15 mouse cellular contexts compared by ENCODE assay signal in genomic region chr1:137806742-137807141, GRCm38 (mm10).
DNase-seq lines count a peak whose midpoint lies in the region; ATAC-seq and TF ChIP-seq lines count a peak whose summit lies in the region.
"Had no signal": no experiment of that assay in that cellular context is flagged by ENCODE, and none has a peak within 500 bp of the region (broad histone marks: within the 10 kb centered on the region; RNA-seq: fewer than 3 reads in every experiment).

No protein-coding gene starts in this region.

- no peaks in the 10 kb centered on the region for H3K9me3 ChIP-seq in CH12.LX (replicated peaks; ENCODE audit: low read length)
- H3K9me3 ChIP-seq: limb, embryonic 12.5 days had no signal

- no peak for TF ChIP-seq RAD21 in CH12.LX (IDR thresholded peaks at IDR 0.05; ENCODE audit: low read depth, low read length)

- peak; percentile 36; the same call in 1 of the 2 replicates for TF ChIP-seq EP300 in CH12.LX (IDR thresholded peaks at IDR 0.05; ENCODE audit: low read length)

- H3K4me2 ChIP-seq in CH12.LX (ENCODE audit: insufficient read depth, low read depth, poor library complexity, severe bottlenecking), result peak overlapping the region; percentile 47; the same call in 1 of the 2 replicates
- H3K4me2 ChIP-seq: heart, embryonic 11.5 days; hindbrain, embryonic 14.5 days; limb, embryonic 12.5 days had no signal

- dilution Hi-C loops in CH12.LX (cut with MboI; ENCODE audit: extremely low pct_ligation_motif_present, extremely low pct_unique_long_range_greater_than_20kb, low sequenced_read_pairs), result no loop called here

- peak overlapping the region in 1 of 3 experiments; percentile 35 for H3K4me3 ChIP-seq in CH12.LX (replicated peaks in 1 of 3; ENCODE audit: low read depth in 2 of 3, low read length in 2 of 3, poor library complexity in 1 of 3)
- H3K4me3 ChIP-seq: limb, embryonic 12.5 days had no signal

- no peak for TF ChIP-seq POLR2A in CH12.LX (IDR thresholded peaks at IDR 0.05; ENCODE audit: low read depth, low read length)

- peak; percentile 44 for DNase-seq in CH12.LX (ENCODE audit: extremely low read depth)
- peak; percentile 90 for DNase-seq in thymus, postnatal 0 days (ENCODE audit: low spot score)
- DNase-seq in gastrocnemius, postnatal 10 days, result no peak
- no peak for DNase-seq in adrenal gland, postnatal 25 days
- DNase-seq in adrenal gland, postnatal 10 days, result no peak
- DNase-seq: cerebellum, adult 11 months; embryo, embryonic 11 days; kidney, adult 9 months; lung, postnatal 36 days had no signal

- in situ Hi-C loops in CH12.LX (cut with MboI; ENCODE audit: low pct_ligation_motif_present, low pct_unique_long_range_greater_than_20kb, low sequenced_read_pairs), result no loop called here

- peaks cover 6 to 22% of the 10 kb centered on the region in 2 experiments; a peak in 3 of 4 replicates for H3K4me1 ChIP-seq in CH12.LX (ENCODE audit: control insufficient read depth in 1 of 2, insufficient read depth in 2 of 2)
- H3K4me1 ChIP-seq: limb, embryonic 12.5 days had no signal

- no peaks in the 10 kb centered on the region for H3K27me3 ChIP-seq in CH12.LX (replicated peaks)
- H3K27me3 ChIP-seq: limb, embryonic 12.5 days had no signal

- peak; percentile 95 for ATAC-seq in common myeloid progenitor, adult 5-6 weeks (replicated peaks; ENCODE audit: low read depth, poor library complexity, severe bottlenecking)
- ATAC-seq in megakaryocyte, adult 5-6 weeks (ENCODE audit: poor library complexity, severe bottlenecking), result peak; percentile 85

- TF ChIP-seq CTCF in CH12.LX (conservative IDR thresholded peaks at IDR 0.05 in 1 of 2, IDR thresholded peaks at IDR 0.05 in 1 of 2; ENCODE audit: low read depth in 2 of 2, low read length in 2 of 2), result no peak

- H3K9ac ChIP-seq in CH12.LX (ENCODE audit: insufficient read depth, low read depth), result no peak overlapping the region
- H3K9ac ChIP-seq: hindbrain, embryonic 14.5 days; limb, embryonic 12.5 days had no signal

- no peaks in the 10 kb centered on the region for H3K36me3 ChIP-seq in CH12.LX (replicated peaks in 1 of 2; ENCODE audit: control insufficient read depth in 1 of 2, insufficient read depth in 1 of 2, low read length in 1 of 2)
- H3K36me3 ChIP-seq: G1E; limb, embryonic 12.5 days had no signal

- no peak overlapping the region for H3K27ac ChIP-seq in CH12.LX (ENCODE audit: insufficient read depth, low read depth)
- H3K27ac ChIP-seq: hindbrain, embryonic 14.5 days; limb, embryonic 12.5 days had no signal

- no peaks in the 10 kb centered on the region for H3K79me2 ChIP-seq in CH12.LX (replicated peaks; ENCODE audit: control insufficient read depth, extremely low read depth, insufficient read depth, poor library complexity, severe bottlenecking)

TF ChIP-seq in CH12.LX, 34 proteins besides CTCF, POLR2A, EP300 and RAD21:
- TF ChIP-seq TCF12 (IDR thresholded peaks at IDR 0.05; ENCODE audit: low read depth, low read length) (0 out of 2 replicates have a peak, but pooled peaks have one; percentile 22), SIN3A (IDR thresholded peaks at IDR 0.05; ENCODE audit: low read length) (0 out of 2 replicates have a peak, but pooled peaks have one; percentile 30), ZNF384 (IDR thresholded peaks at IDR 0.05; ENCODE audit: low read depth, low read length) (no peak)

Comparison
In these comparisons a context has a peak if more than half of its experiments do, and no peak if none do; other contexts are left out.
1. DNase-seq: peak in CH12.LX (single experiment) and thymus, postnatal 0 days (single experiment); none in gastrocnemius, postnatal 10 days (single experiment), adrenal gland, postnatal 25 days (single experiment) and adrenal gland, postnatal 10 days (single experiment).